Mouse (Mus musculus): Measurements from ENCODE around the gene Snx19.

DNA sequence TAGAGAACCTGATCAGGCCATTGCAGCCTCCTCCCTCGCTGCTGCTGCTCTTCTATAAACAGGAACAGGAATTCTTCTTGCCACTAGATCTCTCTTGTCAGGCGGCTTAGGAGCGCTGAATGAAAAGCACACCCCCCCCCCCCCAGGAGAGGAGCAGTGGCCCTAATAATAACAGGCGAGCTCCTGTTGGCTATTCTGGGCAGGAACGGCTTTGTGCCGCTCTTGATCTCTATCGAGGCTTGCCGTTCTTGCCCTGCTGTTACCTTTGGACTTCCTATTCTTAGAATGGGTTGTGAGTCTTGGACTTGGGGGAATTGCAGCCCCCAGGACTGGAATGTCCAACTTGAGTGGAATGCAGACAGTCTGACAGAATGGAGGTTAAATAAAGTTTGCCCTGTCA lies 33.6 kb downstream of the Snx19 start:
- TF ChIP-seq GATA1 (IDR thresholded peaks at IDR 0.05; ENCODE audit: borderline replicate concordance, low read length): no peak
- TF ChIP-seq FLI1 (IDR thresholded peaks at IDR 0.05; ENCODE audit: low read length): no peak
